Mouse (Mus musculus): ENCODE results near the gene Hcar1. TPM values are rescaled to one million over a fixed set of nuclear protein-coding genes. Genes with fewer than 3 reads are reported as not detected.

The Hcar1 gene
- total and polyA plus RNA-seq, 3 experiments: not detected

DNA sequence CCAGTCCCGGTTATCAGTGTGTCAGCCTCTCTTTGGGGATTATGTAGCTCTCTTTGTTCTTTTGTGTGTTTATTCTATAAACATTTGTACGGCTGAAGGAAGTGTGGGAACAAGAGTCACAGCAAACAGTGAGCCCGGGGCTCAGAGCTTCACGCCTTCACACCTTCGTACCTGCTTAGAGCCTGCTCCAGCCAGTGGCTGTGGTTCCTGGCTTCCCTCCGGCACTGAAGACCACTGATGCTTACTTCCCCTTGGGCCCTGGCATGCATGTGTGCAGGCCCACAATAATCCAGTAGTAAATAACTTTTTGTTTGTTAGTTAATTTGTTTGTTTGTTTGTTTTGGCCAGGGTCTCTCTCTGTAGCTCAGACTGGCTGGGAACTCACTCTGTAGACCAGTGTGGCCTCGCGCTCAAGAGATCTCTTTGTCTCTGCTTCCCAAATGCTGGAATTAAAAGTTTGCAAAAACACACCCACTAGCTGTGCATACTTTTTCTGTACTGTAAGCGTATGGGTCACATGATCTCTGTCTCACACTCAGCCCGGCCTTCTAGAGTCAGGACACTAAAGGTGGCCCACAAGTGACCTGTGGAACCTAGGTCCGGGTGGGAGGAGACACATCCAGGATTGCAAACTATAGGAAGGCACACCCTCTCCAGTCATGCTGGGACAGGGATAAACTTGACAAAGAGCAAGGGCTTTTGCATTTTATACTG is 37.4 kb downstream of the Hcar1 start:
- no peak for DNase-seq (ENCODE audit: low read depth, low spot score)
- Histone ChIP-seq H3K9me3 (replicated peaks; ENCODE audit: insufficient read depth, low read length) (no peaks in the 10 kb centered on the region), H3K4me3 (ENCODE audit: control insufficient read depth in 1 of 2, insufficient read depth in 1 of 2, low read depth in 2 of 2, low read length in 2 of 2) (no peak overlapping the region), H3K79me2 (ENCODE audit: control insufficient read depth, insufficient read depth, low read length, poor library complexity) (no peaks in the 10 kb centered on the region), H3K9ac (ENCODE audit: control insufficient read depth, low read depth, low read length, poor library complexity, severe bottlenecking) (no peak overlapping the region), H3K36me3 (ENCODE audit: control insufficient read depth in 1 of 2, insufficient read depth in 2 of 2, low read length in 2 of 2) (no peaks in the 10 kb centered on the region), H3K4me1 (ENCODE audit: control insufficient read depth in 1 of 2, insufficient read depth in 2 of 2, low read length in 2 of 2) (peaks cover 0 to 4% of the 10 kb centered on the region in 2 experiments; a peak in 1 of 4 replicates), H3K27me3 (ENCODE audit: control insufficient read depth in 1 of 2, insufficient read depth in 2 of 2, low read length in 2 of 2) (peaks cover 0 to 1% of the 10 kb centered on the region in 2 experiments; a peak in 1 of 4 replicates), H3K27ac (ENCODE audit: control insufficient read depth, low read depth, low read length) (no peak overlapping the region)
- TF ChIP-seq MAX (IDR thresholded peaks at IDR 0.05; ENCODE audit: low read length) (no peak), TAL1 (IDR thresholded peaks at IDR 0.05; ENCODE audit: low read length) (no peak), BHLHE40 (IDR thresholded peaks at IDR 0.05; ENCODE audit: borderline replicate concordance, low read depth, low read length) (no peak), CHD1 (IDR thresholded peaks at IDR 0.05; ENCODE audit: low read depth, low read length) (no peak), USF1 (IDR thresholded peaks at IDR 0.05; ENCODE audit: low read depth, low read length) (no peak), TCF12 (IDR thresholded peaks at IDR 0.05; ENCODE audit: low read depth, low read length) (no peak), UBTF (IDR thresholded peaks at IDR 0.05; ENCODE audit: borderline replicate concordance, insufficient read depth, low read depth, low read length) (no peak), RAD21 (IDR thresholded peaks at IDR 0.05; ENCODE audit: low read depth, low read length) (no peak), NELFE (IDR thresholded peaks at IDR 0.05; ENCODE audit: low read depth, low read length) (no peak), POLR2AphosphoS2 (IDR thresholded peaks at IDR 0.05; ENCODE audit: low read length) (no peak), CTCF (IDR thresholded peaks at IDR 0.05 in 2 of 3, conservative IDR thresholded peaks at IDR 0.05 in 1 of 3; ENCODE audit: control insufficient read depth in 1 of 3, insufficient read depth in 1 of 3, low read depth in 2 of 3, low read length in 3 of 3, poor library complexity in 1 of 3, severe bottlenecking in 1 of 3) (no peak), TBP (IDR thresholded peaks at IDR 0.05; ENCODE audit: low read depth, low read length) (no peak), GATA1 (IDR thresholded peaks at IDR 0.05; ENCODE audit: low read depth, low read length) (no peak), SIN3A (IDR thresholded peaks at IDR 0.05; ENCODE audit: low read length) (no peak), ELF1 (IDR thresholded peaks at IDR 0.05; ENCODE audit: low read depth, low read length) (no peak), MXI1 (IDR thresholded peaks at IDR 0.05; ENCODE audit: low read depth, low read length) (no peak), USF2 (IDR thresholded peaks at IDR 0.05; ENCODE audit: borderline replicate concordance in 1 of 2, insufficient read depth in 1 of 2, low read depth in 1 of 2, low read length in 2 of 2) (no peak), NRF1 (IDR thresholded peaks at IDR 0.05; ENCODE audit: insufficient read depth, low read depth, low read length, poor library complexity, severe bottlenecking) (no peak), KAT2A (conservative IDR thresholded peaks at IDR 0.05; ENCODE audit: low read depth, low read length) (no peak), ZMIZ1 (IDR thresholded peaks at IDR 0.05; ENCODE audit: low read depth, low read length) (no peak)

DNA sequence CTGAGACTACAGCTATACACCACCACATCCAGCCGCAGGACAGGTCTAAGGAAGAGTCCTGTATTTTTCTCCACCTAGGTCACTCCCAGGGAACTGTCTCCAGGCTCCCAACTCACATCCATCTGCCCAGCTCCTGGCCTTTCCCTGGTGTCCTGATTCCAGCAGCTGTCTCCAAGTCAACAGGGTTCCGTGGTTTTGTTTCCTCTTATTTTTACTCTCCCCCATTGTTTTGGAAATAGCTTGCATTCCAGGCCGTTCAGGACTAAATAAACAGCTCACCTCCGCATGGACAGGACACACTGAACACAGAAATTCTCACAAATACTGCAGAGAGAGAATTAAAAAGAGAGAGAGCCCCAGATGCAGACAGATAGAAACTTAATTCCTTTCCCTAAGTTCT is 42.4 kb downstream of the Hcar1 start:
- TF ChIP-seq MAFK (IDR thresholded peaks at IDR 0.05; ENCODE audit: borderline replicate concordance, low read depth, low read length) (no peak), JUND (IDR thresholded peaks at IDR 0.05; ENCODE audit: low read depth, low read length) (no peak), RAD21 (IDR thresholded peaks at IDR 0.05; ENCODE audit: low read depth, low read length) (no peak), HCFC1 (IDR thresholded peaks at IDR 0.05; ENCODE audit: low read depth, low read length) (no peak), KAT2A (conservative IDR thresholded peaks at IDR 0.05; ENCODE audit: low read depth, low read length) (no peak), E2F4 (IDR thresholded peaks at IDR 0.05; ENCODE audit: borderline replicate concordance, low read depth, low read length) (no peak), POLR2A (IDR thresholded peaks at IDR 0.05; ENCODE audit: control insufficient read depth in 1 of 2, insufficient read depth in 1 of 2, low read depth in 1 of 2, low read length in 2 of 2, poor library complexity in 1 of 2) (no peak), CTCF (IDR thresholded peaks at IDR 0.05 in 2 of 3, conservative IDR thresholded peaks at IDR 0.05 in 1 of 3; ENCODE audit: control insufficient read depth in 1 of 3, insufficient read depth in 1 of 3, low read depth in 2 of 3, low read length in 3 of 3, poor library complexity in 1 of 3, severe bottlenecking in 1 of 3) (no peak), GATA1 (IDR thresholded peaks at IDR 0.05; ENCODE audit: low read depth, low read length) (no peak), SIN3A (IDR thresholded peaks at IDR 0.05; ENCODE audit: low read length) (no peak), MXI1 (IDR thresholded peaks at IDR 0.05; ENCODE audit: low read depth, low read length) (no peak), ZC3H11A (IDR thresholded peaks at IDR 0.05; ENCODE audit: low read depth, low read length) (no peak), ZNF384 (IDR thresholded peaks at IDR 0.05; ENCODE audit: low read depth, low read length) (no peak), ETS1 (IDR thresholded peaks at IDR 0.05; ENCODE audit: low read depth, low read length) (no peak), UBTF (IDR thresholded peaks at IDR 0.05; ENCODE audit: borderline replicate concordance, insufficient read depth, low read depth, low read length) (no peak), ZMIZ1 (IDR thresholded peaks at IDR 0.05; ENCODE audit: low read depth, low read length) (no peak)
- Histone ChIP-seq H3K9ac (ENCODE audit: control insufficient read depth, low read depth, low read length, poor library complexity, severe bottlenecking) (no peak overlapping the region), H3K4me3 (ENCODE audit: control insufficient read depth in 1 of 2, insufficient read depth in 1 of 2, low read depth in 2 of 2, low read length in 2 of 2) (no peak overlapping the region), H3K27ac (ENCODE audit: control insufficient read depth, low read depth, low read length) (no peak overlapping the region), H3K79me2 (ENCODE audit: control insufficient read depth, insufficient read depth, low read length, poor library complexity) (no peaks in the 10 kb centered on the region), H3K36me3 (ENCODE audit: control insufficient read depth in 1 of 2, insufficient read depth in 2 of 2, low read length in 2 of 2) (no peaks in the 10 kb centered on the region), H3K4me1 (ENCODE audit: control insufficient read depth in 1 of 2, insufficient read depth in 2 of 2, low read length in 2 of 2) (no peaks in the 10 kb centered on the region; a peak in 1 of 4 replicates), H3K9me3 (replicated peaks; ENCODE audit: insufficient read depth, low read length) (no peaks in the 10 kb centered on the region), H3K27me3 (ENCODE audit: control insufficient read depth in 1 of 2, insufficient read depth in 2 of 2, low read length in 2 of 2) (no peaks in the 10 kb centered on the region; a peak in 1 of 4 replicates)
- DNase-seq (ENCODE audit: low read depth, low spot score): no peak

Measured in MEL (cell line).